Mouse (Mus musculus) megakaryocyte progenitor cell, adult 5-6 weeks (primary cell): ENCODE results near the gene 5730522E02Rik. TPM values are rescaled to one million over a fixed set of nuclear protein-coding genes. Genes with fewer than 3 reads are reported as not detected.

Experiments used
- total RNA-seq, 2 experiments: library from RNA; stranded (forward) in 1 of 2; stranded (reverse) in 1 of 2; fragments of 157-497, 149-512 nt in 1 of 2; fragments of 200-1000 nt in 1 of 2; gene quantifications; 2 replicates each; pipeline versions ENCODE4 v1.2.3 to v1.2.4; 2015 to 2017

5730522E02Rik gene
- total RNA-seq, 2 experiments from 2014 or later: 0.17 TPM

Other genes with a start within 250 kb of the 5730522E02Rik start
- gene Fancl, start 175.4 kb upstream of the 5730522E02Rik start, total RNA-seq (2015): 24.0 and 24.8 TPM in 2 replicates
- 32.5 and 39.8 TPM in 2 replicates for gene Fancl, start 175.4 kb upstream of the 5730522E02Rik start, total RNA-seq (2017)